Mouse (Mus musculus): Measurements from ENCODE around the gene Gdf11.

The Gdf11 gene

GRCm38 (mm10) chr10:128920736-128921161, 29.2 kb upstream of the Gdf11 start:
- ATAC-seq (ENCODE audit: insufficient number of reproducible peaks, low FRiP score, low TSS enrichment) = no peak

DNA sequence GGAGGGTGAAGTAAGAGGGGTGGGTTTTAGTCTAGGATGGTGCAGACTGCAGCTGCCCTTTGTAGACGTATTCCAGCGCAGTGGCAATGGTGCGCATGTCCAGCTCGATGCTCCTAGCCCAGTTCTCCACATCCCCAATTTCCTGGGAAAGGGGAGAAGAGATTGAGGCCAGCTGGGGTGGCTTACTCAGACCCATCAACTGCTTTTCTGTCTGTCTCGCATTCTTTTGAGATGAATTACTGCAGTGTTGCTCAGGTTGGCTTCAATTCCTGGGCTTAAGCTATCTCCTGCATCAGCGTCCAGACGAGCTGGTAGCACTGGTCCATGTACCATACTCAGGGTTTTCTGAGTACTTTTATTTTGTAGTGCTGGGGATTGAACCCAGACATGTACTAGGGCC, 28.4 kb upstream of the Gdf11 start:
- no peak for ATAC-seq (ENCODE audit: insufficient number of reproducible peaks, low FRiP score, low TSS enrichment)

DNA sequence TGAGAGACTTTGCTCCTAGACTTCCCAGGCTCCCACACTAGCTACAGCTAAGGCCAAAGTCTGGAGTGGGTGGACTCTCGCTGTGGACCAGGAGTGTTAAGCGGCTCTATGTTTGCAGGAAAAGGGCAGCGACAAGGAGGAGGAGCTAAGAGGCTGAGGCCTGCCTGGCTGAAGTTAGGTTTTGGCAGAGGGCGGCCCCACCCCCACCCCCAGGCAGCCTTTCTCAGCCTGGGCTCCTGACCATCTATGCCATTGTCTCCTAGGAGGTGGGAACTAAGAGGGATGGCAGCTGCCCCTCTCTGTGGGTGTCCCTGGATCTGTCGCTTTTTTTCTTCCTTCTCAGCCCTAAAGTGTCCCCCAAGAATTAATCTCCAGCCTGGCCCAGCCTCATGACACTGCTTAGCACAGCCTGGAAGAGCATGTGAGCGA, 27.7 kb upstream of the Gdf11 start:
- no peak for ATAC-seq (ENCODE audit: insufficient number of reproducible peaks, low FRiP score, low TSS enrichment)

DNA sequence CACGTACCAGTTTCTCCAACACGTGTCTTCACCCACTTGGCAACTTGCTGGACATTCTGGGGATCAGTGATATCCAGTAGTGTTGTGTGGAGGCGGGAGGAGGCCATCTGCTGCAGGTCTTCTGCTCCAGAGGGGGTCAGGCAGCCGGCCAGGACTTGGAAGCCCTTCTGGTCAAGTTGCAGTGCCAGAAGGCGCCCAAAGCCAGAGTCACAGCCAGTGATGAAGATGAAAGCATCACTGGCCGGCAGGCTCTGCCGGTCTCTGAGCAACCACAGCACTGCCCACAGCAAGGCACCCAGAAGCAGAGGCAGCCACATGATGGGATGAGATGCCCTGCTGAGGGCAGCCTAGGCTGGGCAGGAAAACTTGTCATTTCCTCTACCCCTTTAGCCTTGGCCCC, 26.7 kb upstream of the Gdf11 start:
- peak; percentile 59 for ATAC-seq (ENCODE audit: insufficient number of reproducible peaks, low FRiP score, low TSS enrichment)

DNA sequence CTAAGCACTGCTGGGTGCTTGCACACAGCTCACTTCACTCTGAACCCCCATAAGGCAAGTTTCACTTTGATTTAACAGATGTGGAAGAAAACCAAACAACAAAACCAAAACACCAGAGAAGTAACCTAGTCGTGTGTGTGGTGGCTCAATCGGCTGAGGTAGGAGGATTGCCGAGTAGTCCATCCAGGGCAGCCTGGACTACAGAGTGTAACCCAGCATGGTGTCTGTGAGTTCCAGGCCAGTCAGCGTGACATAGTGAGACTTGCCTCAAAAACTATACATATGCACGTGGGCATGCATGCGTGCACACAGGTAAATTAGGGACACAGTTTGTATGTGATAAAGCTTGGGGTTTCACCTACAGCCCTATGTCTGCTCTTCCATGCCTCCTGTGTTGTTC, 25.9 kb upstream of the Gdf11 start:
- no peak for ATAC-seq (ENCODE audit: insufficient number of reproducible peaks, low FRiP score, low TSS enrichment)

DNA sequence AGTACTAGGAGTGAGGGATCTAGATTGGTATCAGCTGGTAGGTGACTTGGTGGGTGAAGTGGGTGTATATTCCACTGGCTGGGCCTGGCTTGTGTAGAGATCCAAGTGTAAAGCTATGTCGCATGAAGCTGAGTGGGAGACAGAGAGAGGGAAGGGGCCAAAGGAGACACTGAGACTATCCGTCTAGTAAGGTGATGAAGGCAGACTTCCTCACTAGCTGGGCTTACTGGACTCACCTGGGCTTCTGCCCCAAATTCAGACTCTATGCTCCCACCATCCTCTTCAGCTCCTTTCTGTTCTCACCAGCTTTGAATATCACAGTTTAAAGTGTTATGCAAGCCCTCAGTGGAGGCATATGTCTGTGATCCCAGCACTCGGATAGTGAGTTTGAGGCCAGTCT, 25.1 kb upstream of the Gdf11 start:
- ATAC-seq (ENCODE audit: insufficient number of reproducible peaks, low FRiP score, low TSS enrichment) = no peak

- no peak for ATAC-seq (ENCODE audit: insufficient number of reproducible peaks, low FRiP score, low TSS enrichment)
Measured at GRCm38 (mm10) chr10:128915550-128915949, 24.0 kb upstream of the Gdf11 start.

GRCm38 (mm10) chr10:128913696-128914095, 22.2 kb upstream of the Gdf11 start:
- ATAC-seq (ENCODE audit: insufficient number of reproducible peaks, low FRiP score, low TSS enrichment) = no peak

GRCm38 (mm10) chr10:128913219-128913618, 21.7 kb upstream of the Gdf11 start:
- ATAC-seq (ENCODE audit: insufficient number of reproducible peaks, low FRiP score, low TSS enrichment) = peak; percentile 56

- ATAC-seq (ENCODE audit: insufficient number of reproducible peaks, low FRiP score, low TSS enrichment) = no peak
Measured at GRCm38 (mm10) chr10:128912791-128913190, 21.3 kb upstream of the Gdf11 start.

GRCm38 (mm10) chr10:128912268-128912667, 20.8 kb upstream of the Gdf11 start:
- ATAC-seq (ENCODE audit: insufficient number of reproducible peaks, low FRiP score, low TSS enrichment) = no peak

GRCm38 (mm10) chr10:128911430-128911829, 19.9 kb upstream of the Gdf11 start:
- ATAC-seq (ENCODE audit: insufficient number of reproducible peaks, low FRiP score, low TSS enrichment) = no peak

- ATAC-seq (ENCODE audit: insufficient number of reproducible peaks, low FRiP score, low TSS enrichment) = no peak
Measured at GRCm38 (mm10) chr10:128910066-128910841, 18.7 kb upstream of the Gdf11 start.

GRCm38 (mm10) chr10:128909567-128910028, 18.1 kb upstream of the Gdf11 start:
- no peak; the same call in 1 of the 2 replicates for ATAC-seq (ENCODE audit: insufficient number of reproducible peaks, low FRiP score, low TSS enrichment)

DNA sequence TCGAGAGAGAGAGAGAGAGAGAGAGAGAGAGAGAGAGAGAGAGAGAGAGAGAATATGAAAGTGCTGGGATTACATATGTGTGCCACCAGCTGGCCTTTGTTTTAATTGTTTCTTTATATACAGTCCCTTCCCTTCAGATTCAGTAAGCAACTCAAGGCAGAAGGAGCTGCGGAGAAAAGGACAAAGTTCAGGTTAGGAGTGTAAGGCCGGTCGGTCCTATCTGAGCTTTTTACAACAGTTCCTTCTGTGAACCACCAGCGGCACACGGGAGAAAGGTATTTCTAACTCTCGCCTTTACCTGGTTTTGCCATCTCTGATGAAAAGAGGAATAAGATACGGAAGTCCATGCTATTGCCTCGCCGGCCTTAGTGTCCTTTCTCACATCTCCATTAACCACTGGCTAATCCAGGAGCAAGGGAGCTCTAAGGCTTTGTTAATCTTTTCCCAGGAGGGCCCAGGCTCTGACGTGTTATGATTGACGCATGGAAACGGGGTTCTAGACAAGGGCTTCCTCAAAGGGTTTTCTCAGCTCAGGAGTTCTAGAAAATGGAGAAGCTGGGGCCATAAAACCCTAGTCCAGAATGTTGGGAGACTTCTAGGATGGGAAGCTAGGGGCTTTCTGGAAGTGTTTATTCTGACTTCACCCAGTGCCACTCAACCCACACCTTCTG, 17.4 kb upstream of the Gdf11 start:
- no peak for ATAC-seq (ENCODE audit: insufficient number of reproducible peaks, low FRiP score, low TSS enrichment)

DNA sequence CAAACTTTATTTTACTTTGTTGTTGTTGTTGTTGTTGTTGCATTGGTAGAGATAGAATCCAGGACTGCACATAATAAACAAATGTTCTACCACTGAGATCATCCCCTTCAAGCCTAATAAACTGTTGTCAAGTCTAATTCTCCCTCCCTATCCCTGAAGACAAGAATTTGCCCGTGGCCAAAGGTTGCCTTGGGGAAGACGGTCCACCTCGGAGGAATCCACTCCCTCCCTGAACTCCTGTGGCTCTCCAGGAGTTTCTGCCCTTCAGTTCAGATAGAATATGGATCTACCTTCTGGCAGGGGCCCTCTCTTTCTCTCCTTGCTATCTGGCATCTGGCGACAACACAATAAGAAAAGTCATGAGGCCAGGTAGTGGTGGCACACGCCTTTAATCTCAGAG, 13.3 kb upstream of the Gdf11 start:
- no peak for ATAC-seq (ENCODE audit: insufficient number of reproducible peaks, low FRiP score, low TSS enrichment)

GRCm38 (mm10) chr10:128902409-128902988, 11.0 kb upstream of the Gdf11 start:
- ATAC-seq (ENCODE audit: insufficient number of reproducible peaks, low FRiP score, low TSS enrichment) = no peak

DNA sequence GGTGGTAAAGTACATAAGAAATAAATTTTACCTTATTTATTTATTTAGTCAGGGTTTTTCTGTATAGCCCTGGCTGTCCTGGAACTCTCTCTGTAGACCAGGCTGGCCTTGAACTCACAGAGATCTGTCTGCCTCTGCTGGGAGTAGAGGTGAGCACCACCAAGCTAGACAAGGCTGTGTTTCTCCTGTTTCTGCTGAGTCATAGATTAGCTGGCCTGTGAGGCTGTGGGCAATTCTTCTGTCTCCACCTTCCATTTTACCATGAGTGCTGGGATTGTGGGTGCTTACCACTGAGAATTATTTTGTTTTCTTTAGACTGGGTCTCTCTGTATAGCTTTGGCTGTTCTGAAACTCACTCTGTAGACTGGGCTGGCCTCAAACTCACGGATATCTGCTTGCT, 9.9 kb upstream of the Gdf11 start:
- ATAC-seq (ENCODE audit: insufficient number of reproducible peaks, low FRiP score, low TSS enrichment) = no peak

DNA sequence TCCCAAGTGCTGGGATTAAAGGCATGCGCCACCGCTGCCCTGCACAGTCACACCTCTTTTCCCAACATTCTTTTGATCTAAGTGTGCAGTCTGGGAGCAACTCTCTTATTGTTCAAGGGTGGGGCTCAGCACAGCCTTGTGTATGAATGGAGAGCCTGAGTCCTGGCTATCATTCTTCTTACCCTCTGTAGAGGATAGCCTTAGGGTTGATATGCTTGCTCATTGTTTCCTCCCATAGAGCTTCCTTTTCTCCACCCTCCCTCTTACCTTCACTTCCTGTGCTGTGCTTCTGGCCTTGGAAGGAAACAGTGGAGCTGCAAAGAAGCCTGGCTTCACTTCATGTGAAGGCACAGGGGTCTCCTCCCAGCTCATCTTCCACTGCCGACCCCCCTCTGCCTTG, 9.2 kb upstream of the Gdf11 start, which contains the start of gene Cd63:
Gene Cd63, plus strand, starts transcription at position 292 of the 400 bp plus-strand sequence.
- no peak for ATAC-seq (ENCODE audit: insufficient number of reproducible peaks, low FRiP score, low TSS enrichment)

- no peak for ATAC-seq (ENCODE audit: insufficient number of reproducible peaks, low FRiP score, low TSS enrichment)
Measured at GRCm38 (mm10) chr10:128899759-128900490, 8.4 kb upstream of the Gdf11 start.

DNA sequence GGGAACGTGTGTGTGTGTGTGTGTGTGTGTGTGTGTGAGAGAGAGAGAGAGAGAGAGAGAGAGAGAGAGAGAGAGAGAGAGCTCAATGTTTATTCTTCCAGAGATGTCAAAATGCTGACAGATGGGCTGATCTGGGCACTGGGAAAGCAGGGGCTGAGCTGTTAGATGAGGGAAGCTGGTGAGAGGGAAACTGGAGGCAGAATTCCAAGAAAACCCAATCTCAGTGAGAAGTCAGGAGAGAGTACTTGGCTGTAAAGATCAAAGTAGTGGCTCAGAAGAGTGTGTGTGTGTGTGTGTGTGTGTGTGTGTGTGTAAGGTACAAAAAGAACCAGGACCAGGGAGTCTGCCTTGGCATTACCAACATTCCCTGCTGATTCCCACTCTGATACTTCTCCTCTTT, 6.0 kb upstream of the Gdf11 start:
- ATAC-seq (ENCODE audit: insufficient number of reproducible peaks, low FRiP score, low TSS enrichment) = no peak

All from cerebellum, adult (tissue).